Mouse (Mus musculus) retina, postnatal 1 day (tissue): ENCODE measurements around the gene C030005K15Rik.
A peak's percentile ranks its signal among the peaks of the same experiment; 100 is the strongest.
"Not testable (repeated sequence)": the region's sequence is repeated elsewhere in the genome, so short reads cannot be mapped to it uniquely, and the experiment has no call there.

Experiments used
- DNase-seq: peaks from one replicate; pipeline ENCODE4 v3.0.0-alpha.2; 2012

The C030005K15Rik gene

GRCm38 (mm10) chr10:97726655-97727054 is at the start of gene C030005K15Rik:
Gene C030005K15Rik (minus strand): TSS chr10:97726755.
- not testable (repeated sequence) for DNase-seq

DNA sequence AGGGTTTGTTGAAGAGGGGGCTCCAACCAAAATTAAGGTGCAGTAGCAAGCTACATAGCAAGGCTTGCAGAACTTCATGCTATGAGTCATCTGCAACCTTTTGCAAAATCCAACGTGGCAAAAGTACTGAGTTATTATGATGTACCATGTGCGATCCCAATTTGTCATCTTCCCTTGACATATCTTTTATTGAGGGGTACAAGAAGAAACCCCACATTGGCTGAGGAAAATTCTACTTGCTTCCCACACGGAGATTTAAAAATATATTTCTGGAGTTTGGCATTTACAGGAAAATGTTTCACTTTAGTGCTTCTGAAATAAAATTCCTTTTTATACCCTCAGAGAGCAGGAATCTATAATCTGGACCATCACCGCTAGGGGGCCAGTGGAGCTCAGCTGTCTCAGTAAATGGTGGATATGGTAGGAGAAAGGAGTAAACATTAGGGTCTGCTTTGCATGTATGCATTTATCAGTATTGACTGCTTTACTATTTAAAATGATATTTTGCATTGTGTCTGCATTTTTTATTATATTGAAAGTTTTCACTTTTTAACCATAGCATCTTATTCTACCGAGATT is 41.7 kb upstream of the C030005K15Rik start:
- DNase-seq, result peak; percentile 11

DNA sequence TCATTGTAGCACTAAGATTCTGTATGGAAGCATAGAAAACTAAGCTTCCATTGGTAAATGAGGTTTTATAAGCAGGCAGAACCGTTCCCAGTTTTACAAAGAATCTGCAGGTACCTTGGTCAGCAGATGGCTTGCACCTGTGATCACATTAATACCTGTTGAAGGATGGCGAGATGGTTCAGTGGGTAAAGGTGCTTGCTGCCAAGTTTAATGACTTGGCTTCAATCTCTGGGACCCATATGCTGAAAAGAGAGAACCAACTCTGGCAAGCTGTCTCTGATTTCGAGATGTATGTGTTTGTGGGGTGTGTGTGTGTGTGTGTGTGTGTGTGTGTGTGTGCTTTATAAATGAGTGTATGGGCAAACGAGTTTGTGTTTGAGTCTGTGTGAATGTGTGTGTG is 27.3 kb upstream of the C030005K15Rik start:
- no peak for DNase-seq

DNA sequence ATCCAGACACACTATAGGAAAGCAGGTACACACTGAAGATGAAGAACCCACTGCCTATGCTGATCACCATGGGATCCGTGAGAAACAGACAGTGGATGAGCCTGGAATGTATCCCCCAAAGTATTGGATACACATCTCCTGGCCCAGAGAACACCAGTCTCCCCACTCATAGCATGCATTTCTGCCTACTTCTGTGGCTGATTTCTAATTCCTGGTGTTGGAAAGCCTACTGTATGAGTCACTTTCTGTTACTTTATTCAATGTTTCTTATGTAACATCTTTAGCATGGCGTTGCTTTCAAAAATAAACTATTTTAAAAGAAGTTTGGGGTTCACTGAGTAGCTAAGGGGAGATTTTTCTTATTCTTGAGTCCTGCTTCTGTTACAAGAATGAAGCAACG is 20.7 kb upstream of the C030005K15Rik start:
- DNase-seq, result no peak

DNA sequence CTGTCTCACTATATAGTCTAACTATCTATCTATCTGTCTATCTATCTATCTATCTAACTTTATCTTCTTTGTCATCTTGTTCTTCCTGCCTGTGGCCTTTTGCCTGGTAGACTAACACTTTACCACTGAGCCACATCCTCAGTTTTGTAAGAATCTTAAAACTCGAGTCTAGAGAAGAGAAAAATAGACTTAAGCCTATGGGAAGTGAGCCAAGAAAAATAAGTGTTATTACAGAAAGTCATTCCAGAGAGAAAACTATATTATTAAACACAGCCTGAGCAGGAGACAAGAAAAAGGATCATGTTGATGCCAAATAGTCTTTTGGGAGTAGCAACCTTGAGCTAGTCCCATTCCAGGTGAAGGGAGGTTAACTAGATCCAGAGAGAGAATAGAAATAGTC is 626 bp downstream of the C030005K15Rik start:
- DNase-seq, result no peak

DNA sequence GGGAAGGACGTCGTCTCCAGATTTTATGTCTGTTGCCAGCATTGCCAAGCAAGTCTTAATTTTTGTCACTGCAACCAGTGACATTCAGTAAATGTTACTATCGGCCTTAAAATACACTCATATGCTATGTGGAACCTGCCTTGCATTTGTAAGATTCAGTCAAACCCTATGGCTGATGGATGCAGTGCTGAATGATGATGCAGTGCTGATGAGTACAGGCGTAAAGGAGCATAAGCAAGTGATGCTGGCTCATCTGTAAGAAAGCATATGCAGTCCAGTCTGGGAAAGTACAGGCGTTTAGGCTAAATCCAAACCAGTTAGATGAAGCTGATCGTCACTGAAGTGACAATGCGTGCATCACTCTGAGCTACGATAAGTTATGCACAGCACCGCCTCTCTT is 3.8 kb downstream of the C030005K15Rik start:
- no peak for DNase-seq

GRCm38 (mm10) chr10:97720625-97721024 is 5.9 kb downstream of the C030005K15Rik start:
- no peak for DNase-seq

DNA sequence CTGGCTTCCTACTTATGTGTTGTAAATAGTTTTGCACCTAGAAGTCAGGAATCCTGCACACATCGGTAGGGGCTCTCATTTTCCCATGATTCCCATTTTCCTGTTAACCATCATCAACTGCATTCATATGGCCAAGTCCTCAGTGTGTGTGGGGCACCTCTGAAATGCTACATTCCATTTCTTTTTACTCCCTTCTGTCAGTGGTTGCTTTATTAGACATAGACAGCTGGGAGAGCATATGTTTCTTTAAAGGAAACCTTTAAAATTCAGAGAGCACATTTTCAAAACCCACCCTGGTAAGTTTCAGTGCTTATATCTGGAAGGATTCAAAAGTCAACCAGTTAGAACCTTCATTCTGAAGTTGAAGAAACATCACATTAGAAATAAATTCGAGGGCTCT is 8.5 kb downstream of the C030005K15Rik start:
- no peak for DNase-seq

DNA sequence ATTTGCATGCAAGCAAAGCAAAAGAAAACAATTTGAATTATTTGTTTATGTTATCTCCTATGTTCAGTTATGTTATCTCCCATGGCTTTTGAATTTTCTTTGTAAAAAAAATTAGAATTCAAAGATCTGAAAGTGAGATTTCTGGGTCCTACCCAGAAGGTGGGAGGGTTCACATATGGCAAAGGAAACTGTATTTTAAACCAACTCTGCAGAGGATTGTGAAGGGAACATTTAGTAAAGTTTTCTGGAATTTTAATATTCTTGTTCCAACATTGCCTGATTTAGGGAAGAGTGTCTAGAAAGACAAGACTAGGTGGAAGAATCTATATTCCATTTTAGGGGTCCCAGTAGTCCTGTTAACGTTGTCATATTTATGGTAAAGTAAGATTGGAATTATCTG is 9.3 kb downstream of the C030005K15Rik start:
- no peak for DNase-seq

DNA sequence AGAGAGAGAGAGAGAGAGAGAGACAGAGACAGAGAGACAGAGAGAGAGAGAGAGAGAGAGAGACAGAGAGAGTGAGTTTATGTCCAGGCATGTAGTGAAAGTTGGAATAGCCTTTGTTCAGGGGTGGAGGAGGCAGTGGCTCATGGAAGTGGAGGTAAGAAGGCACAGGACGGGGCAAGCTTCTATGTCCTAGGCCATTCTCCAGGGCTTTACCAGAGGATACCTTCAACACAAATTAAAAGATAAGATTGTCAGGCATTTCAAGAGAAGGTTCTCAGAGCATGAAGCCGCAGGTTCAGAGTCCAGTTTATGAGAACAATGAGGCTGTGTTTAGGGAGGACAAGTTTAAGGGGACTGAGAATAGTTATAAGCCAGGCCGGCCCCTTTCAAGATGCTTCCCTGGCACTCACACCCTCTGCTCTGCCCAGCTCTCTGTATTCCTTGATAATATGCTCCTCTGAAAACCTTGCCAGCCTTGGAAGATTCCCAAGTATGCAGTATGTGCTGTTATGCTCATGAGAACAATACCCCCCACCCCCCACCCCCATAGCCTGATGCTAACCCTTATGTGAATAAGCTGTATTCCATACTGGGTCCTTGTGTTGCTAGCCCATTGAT is 11.2 kb downstream of the C030005K15Rik start:
- no peak for DNase-seq

DNA sequence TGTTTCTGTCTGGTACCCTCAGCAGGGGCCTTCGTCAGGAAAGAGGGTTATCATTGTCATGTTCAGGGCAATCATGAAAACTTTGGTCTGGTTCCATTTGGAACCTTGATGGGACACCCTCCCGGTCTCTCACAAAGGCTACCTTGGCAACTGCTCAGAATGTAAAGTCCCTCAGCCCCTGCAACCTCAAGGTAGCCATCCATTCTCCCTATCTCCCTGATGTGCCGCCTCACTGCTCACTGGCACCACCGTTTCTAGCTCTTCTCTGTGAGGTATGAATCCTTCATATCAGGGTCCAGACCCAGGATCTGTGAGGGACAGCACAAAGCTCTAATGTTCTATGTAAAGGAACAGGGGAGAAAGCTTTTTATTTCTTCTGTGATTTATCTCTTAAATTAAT is 12.0 kb downstream of the C030005K15Rik start:
- DNase-seq, result no peak

DNA sequence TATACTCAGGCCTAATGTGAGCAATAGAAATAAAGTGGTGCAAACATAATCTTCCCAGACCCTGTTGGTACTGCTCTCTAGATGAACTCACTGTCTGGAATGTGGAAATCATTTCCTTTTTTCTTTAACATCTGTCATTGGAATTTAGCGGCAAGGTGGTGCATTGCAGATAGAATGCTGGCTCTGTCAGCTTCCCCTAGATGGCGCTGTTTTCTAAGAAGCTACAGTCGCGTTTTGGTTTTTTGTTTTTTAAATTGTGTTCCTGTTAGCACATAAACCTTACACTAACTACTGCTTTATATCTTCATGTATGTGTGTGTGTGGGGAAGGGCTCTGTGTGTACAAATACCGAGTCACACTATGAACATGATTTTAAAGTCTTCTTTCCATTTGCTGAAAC is 13.9 kb downstream of the C030005K15Rik start:
- peak; percentile 74 for DNase-seq

GRCm38 (mm10) chr10:97704562-97704961 is 22.0 kb downstream of the C030005K15Rik start:
- peak; percentile 65 for DNase-seq

- DNase-seq, result no peak
These were observed 24.2 kb downstream of the C030005K15Rik start for GRCm38 (mm10) chr10:97702321-97702720.

GRCm38 (mm10) chr10:97693398-97694135 is 33.0 kb downstream of the C030005K15Rik start:
- DNase-seq, result no peak

DNA sequence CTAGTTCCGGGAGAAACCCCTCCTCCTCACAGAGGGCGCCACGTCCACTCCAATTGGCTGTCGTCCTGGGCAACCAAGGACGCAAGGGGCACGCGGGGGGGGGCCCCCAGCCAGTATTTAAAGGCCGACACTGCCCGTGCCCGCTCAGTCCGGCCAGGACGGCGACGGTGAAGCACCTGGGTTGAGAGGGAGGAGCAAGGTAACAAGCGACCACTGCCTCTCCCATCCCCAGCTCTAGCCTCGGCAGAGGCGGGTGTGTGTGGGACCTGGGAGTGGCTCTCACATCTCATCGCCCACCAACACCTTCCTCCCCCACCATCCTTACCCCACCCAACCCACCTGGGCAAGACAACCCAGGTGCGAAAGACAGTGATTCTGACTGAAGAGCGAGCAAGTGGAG is 33.6 kb downstream of the C030005K15Rik start, which contains the start of gene Ccer1:
TSS of gene Ccer1 (plus strand) at position 147 of the 400 bp plus-strand sequence.
- DNase-seq, result no peak

DNA sequence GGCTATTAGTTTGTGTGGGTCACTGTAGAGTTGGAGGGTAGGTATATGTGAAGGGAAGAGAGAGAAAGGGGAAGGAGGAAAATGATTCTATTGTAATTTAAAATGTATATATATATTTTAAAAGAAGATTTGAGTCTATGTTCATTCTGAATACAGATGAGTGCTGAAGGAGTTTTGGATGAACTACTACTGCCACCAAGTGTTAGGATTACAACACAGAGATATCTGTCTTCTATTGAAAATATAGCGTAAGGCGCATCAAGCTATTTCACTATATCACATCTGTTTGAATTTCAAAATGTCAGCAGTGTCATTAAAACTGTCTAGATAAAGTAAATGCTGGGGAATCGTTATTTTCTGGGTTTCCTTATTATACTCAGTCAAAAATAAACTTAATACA is 37.1 kb downstream of the C030005K15Rik start:
- no peak for DNase-seq

DNA sequence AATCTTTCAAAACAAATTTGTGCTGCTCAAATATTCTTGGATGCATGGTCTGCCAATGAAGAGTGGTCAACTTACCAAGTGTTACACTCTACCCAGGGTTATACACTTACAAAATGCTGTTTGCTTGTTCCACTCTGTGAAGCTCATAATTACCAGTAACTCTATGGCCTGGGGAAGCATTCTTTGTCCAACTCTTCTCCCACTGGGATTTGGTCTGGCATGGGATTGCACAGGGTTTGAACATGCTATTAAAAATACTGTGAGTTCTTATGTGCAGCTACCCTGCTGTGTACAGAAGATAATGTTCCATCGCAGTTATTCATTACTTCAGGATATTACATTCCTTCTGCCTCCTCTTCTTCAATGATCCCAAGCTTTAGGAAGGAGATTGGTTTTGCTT is 39.4 kb downstream of the C030005K15Rik start:
- no peak for DNase-seq

- no peak for DNase-seq
These were observed 43.6 kb downstream of the C030005K15Rik start for GRCm38 (mm10) chr10:97682981-97683380.
